Mouse (Mus musculus): ENCODE results near the gene Cox7a2l.

GRCm38 (mm10) chr17:83498889-83499288, 18.2 kb downstream of the Cox7a2l start:
- TF ChIP-seq ETS1 (conservative IDR thresholded peaks at IDR 0.05; ENCODE audit: low read depth, low read length), result no peak
- TF ChIP-seq MEF2A (IDR thresholded peaks at IDR 0.05; ENCODE audit: borderline replicate concordance, low read depth, low read length), result no peak
- TF ChIP-seq EP300 (IDR thresholded peaks at IDR 0.05; ENCODE audit: low read length), result no peak
- TF ChIP-seq CTCF (conservative IDR thresholded peaks at IDR 0.05 in 1 of 2, IDR thresholded peaks at IDR 0.05 in 1 of 2; ENCODE audit: low read depth in 2 of 2, low read length in 2 of 2), result no peak
- no peak for TF ChIP-seq POLR2A (IDR thresholded peaks at IDR 0.05; ENCODE audit: low read depth, low read length)
- no peak for TF ChIP-seq JUND (conservative IDR thresholded peaks at IDR 0.05; ENCODE audit: low read depth, low read length)
- no peak for TF ChIP-seq UBTF (IDR thresholded peaks at IDR 0.05; ENCODE audit: low read depth, low read length)
